In genomic region chr11:53636183-53636646, GRCm38 (mm10) we compare ENCODE assay signal across 7 mouse cellular contexts. TPM values are rescaled to one million over a fixed set of nuclear protein-coding genes. Genes with fewer than 3 reads are reported as not detected.
DNase-seq lines count a peak whose midpoint lies in the region; ATAC-seq and TF ChIP-seq lines count a peak whose summit lies in the region.

No protein-coding gene starts in this region.

- no peak overlapping the region; the same call in 1 of the 2 replicates for H3K4me3 ChIP-seq in kidney, adult 2 months (ENCODE audit: insufficient read depth, low read depth, low read length)
- H3K4me3 ChIP-seq in embryonic facial prominence, embryonic 10.5 days: peak overlapping the region; percentile 59
- H3K4me3 ChIP-seq in intestine, embryonic 14.5 days (ENCODE audit: low read depth, low read length): peak overlapping the region; percentile 34
- peak overlapping the region; percentile 73 for H3K4me3 ChIP-seq in megakaryocyte, embryonic 14.5 days (replicated peaks)
- H3K4me3 ChIP-seq in stomach, embryonic 16.5 days (replicated peaks; ENCODE audit: low read length): peak overlapping the region; percentile 42

- no peaks in the 10 kb centered on the region for H3K4me1 ChIP-seq in kidney, adult 2 months (ENCODE audit: control insufficient read depth, insufficient read depth, low read length)
- H3K4me1 ChIP-seq in embryonic facial prominence, embryonic 10.5 days: peaks cover 28% of the 10 kb centered on the region
- 0 out of 2 replicates have a peak, but pooled peaks cover 7% of the 10 kb centered on the region for H3K4me1 ChIP-seq in intestine, embryonic 14.5 days (replicated peaks; ENCODE audit: control insufficient read depth, insufficient read depth, low read length)
- peaks cover 51% of the 10 kb centered on the region for H3K4me1 ChIP-seq in megakaryocyte, embryonic 14.5 days
- H3K4me1 ChIP-seq in stomach, embryonic 16.5 days (ENCODE audit: control insufficient read depth, insufficient read depth, low read length): 0 out of 2 replicates have a peak, but pooled peaks cover 3% of the 10 kb centered on the region

- H3K27me3 ChIP-seq in kidney, adult 2 months (replicated peaks; ENCODE audit: control insufficient read depth, insufficient read depth, low read length): no peaks in the 10 kb centered on the region; the same call in 1 of the 2 replicates
- H3K27me3 ChIP-seq in embryonic facial prominence, embryonic 10.5 days (replicated peaks; ENCODE audit: low read depth, poor library complexity, severe bottlenecking): peaks cover 47% of the 10 kb centered on the region
- peaks cover 22% of the 10 kb centered on the region for H3K27me3 ChIP-seq in intestine, embryonic 14.5 days (replicated peaks; ENCODE audit: control insufficient read depth, insufficient read depth, low read length)
- peaks cover 16% of the 10 kb centered on the region for H3K27me3 ChIP-seq in megakaryocyte, embryonic 14.5 days (replicated peaks)
- H3K27me3 ChIP-seq in stomach, embryonic 16.5 days (ENCODE audit: control insufficient read depth, insufficient read depth, low read length): peaks cover 7% of the 10 kb centered on the region

- H3K9me3 ChIP-seq in embryonic facial prominence, embryonic 10.5 days: no peaks in the 10 kb centered on the region
- H3K9me3 ChIP-seq in intestine, embryonic 14.5 days (ENCODE audit: control insufficient read depth, low read length): no peaks in the 10 kb centered on the region
- H3K9me3 ChIP-seq in megakaryocyte, embryonic 14.5 days: no peaks in the 10 kb centered on the region
- no peaks in the 10 kb centered on the region for H3K9me3 ChIP-seq in stomach, embryonic 16.5 days (replicated peaks; ENCODE audit: control insufficient read depth, low read length)

- H3K4me2 ChIP-seq in intestine, embryonic 14.5 days (ENCODE audit: low read length): peak overlapping the region; percentile 65
- peak overlapping the region; percentile 68 for H3K4me2 ChIP-seq in stomach, embryonic 16.5 days (ENCODE audit: low read depth, low read length)

- H3K36me3 ChIP-seq in kidney, adult 2 months (ENCODE audit: control insufficient read depth, insufficient read depth, low read length): no peaks in the 10 kb centered on the region
- no peaks in the 10 kb centered on the region for H3K36me3 ChIP-seq in embryonic facial prominence, embryonic 10.5 days (replicated peaks)
- no peaks in the 10 kb centered on the region for H3K36me3 ChIP-seq in intestine, embryonic 14.5 days (ENCODE audit: control insufficient read depth, insufficient read depth, low read length)
- H3K36me3 ChIP-seq in megakaryocyte, embryonic 14.5 days (replicated peaks; ENCODE audit: low read length): no peaks in the 10 kb centered on the region
- no peaks in the 10 kb centered on the region for H3K36me3 ChIP-seq in stomach, embryonic 16.5 days (ENCODE audit: control insufficient read depth, insufficient read depth, low read length)

- DNase-seq in kidney, postnatal 10 days: peak; percentile 43
- no peak for DNase-seq in kidney, adult 2 months
- peak; percentile 23 for DNase-seq in ZHBTc4 (ENCODE audit: low read depth, low spot score)
- DNase-seq in embryonic facial prominence, embryonic 10.5 days (ENCODE audit: low spot score): peak; percentile 45
- no peak for DNase-seq in intestine, embryonic 14.5 days (ENCODE audit: low spot score)

- 5% methylated on average over 40 of the region's 40 CpGs for WGBS in kidney, adult 2 months
- 1% methylated on average over 40 of the region's 40 CpGs for WGBS in embryonic facial prominence, embryonic 10.5 days
- 2% methylated on average over 40 of the region's 40 CpGs for WGBS in intestine, embryonic 14.5 days
- WGBS in stomach, embryonic 16.5 days: 2% methylated on average over 37 of the region's 40 CpGs

- no peak overlapping the region for H3K27ac ChIP-seq in kidney, adult 2 months (ENCODE audit: insufficient read depth, low read depth, low read length)
- H3K27ac ChIP-seq in embryonic facial prominence, embryonic 10.5 days (replicated peaks): peak overlapping the region; percentile 63
- H3K27ac ChIP-seq in intestine, embryonic 14.5 days (ENCODE audit: low read depth): no peak overlapping the region
- H3K27ac ChIP-seq in stomach, embryonic 16.5 days (ENCODE audit: low read length): no peak overlapping the region

- no peak; the same call in 1 of the 2 replicates for ATAC-seq in intestine, embryonic 14.5 days (replicated peaks; ENCODE audit: low FRiP score, low TSS enrichment, low read depth)
- peak; percentile 48; the same call in 1 of the 2 replicates for ATAC-seq in stomach, embryonic 16.5 days (ENCODE audit: insufficient read depth, low FRiP score)

- no peak for TF ChIP-seq CTCF in kidney, adult 2 months (conservative IDR thresholded peaks at IDR 0.05; ENCODE audit: insufficient read depth, insufficient read length, low read depth, low read length)

- no peak for TF ChIP-seq POLR2A in kidney, adult 2 months (IDR thresholded peaks at IDR 0.05; ENCODE audit: low read depth, low read length)

- H3K9ac ChIP-seq in intestine, embryonic 14.5 days (ENCODE audit: low read length): no peak overlapping the region
- H3K9ac ChIP-seq in stomach, embryonic 16.5 days (ENCODE audit: low read length): peak overlapping the region; percentile 64

RNA-seq across cellular contexts. Expression of gene Il13, which starts 1.7 kb away (rescaled TPM):
- polyA plus RNA-seq in kidney, adult 2 months (2012; rRNA removed): not detected in 2 replicates
- polyA plus RNA-seq in embryonic facial prominence, embryonic 10.5 days (2016; fragmentation: Nextera tagmentation; extraction: Ambion mirVana): not detected in 2 replicates
- not detected in 2 replicates for polyA plus RNA-seq in intestine, embryonic 14.5 days (2014; fragmentation: Nextera tagmentation; extraction: Ambion mirVana)
- 0.17 TPM in 1 of 2 replicates, not detected in the other for polyA plus RNA-seq in megakaryocyte, embryonic 14.5 days (2012; ENCODE audit: insufficient read depth, low replicate concordance)
- not detected in 2 replicates for polyA plus RNA-seq in stomach, embryonic 16.5 days (2015; fragmentation: Nextera tagmentation; extraction: Ambion mirVana)

RNA-seq across cellular contexts. Expression of gene Il4, which starts 17.7 kb away (rescaled TPM):
- not detected in 2 replicates for polyA plus RNA-seq in kidney, adult 2 months (2012; rRNA removed)
- 0.61 and 0.72 TPM in 2 replicates for polyA plus RNA-seq in embryonic facial prominence, embryonic 10.5 days (2016; fragmentation: Nextera tagmentation; extraction: Ambion mirVana)
- 1.1 and 1.2 TPM in 2 replicates for polyA plus RNA-seq in intestine, embryonic 14.5 days (2014; fragmentation: Nextera tagmentation; extraction: Ambion mirVana)
- not detected in 2 replicates for polyA plus RNA-seq in megakaryocyte, embryonic 14.5 days (2012; ENCODE audit: insufficient read depth, low replicate concordance)
- polyA plus RNA-seq in stomach, embryonic 16.5 days (2015; fragmentation: Nextera tagmentation; extraction: Ambion mirVana): 0.95 and 1.1 TPM in 2 replicates

Comparison
In these comparisons a context has a peak if more than half of its experiments do, and no peak if none do; other contexts are left out.
1. DNase-seq: peak in kidney, postnatal 10 days (single experiment), ZHBTc4 (single experiment) and embryonic facial prominence, embryonic 10.5 days (single experiment); none in kidney, adult 2 months (single experiment) and intestine, embryonic 14.5 days (single experiment).